Mouse (Mus musculus) stomach, embryonic 14.5 days (tissue): ENCODE data around the gene Maml3. TPM values are rescaled to one million over a fixed set of nuclear protein-coding genes. Genes with fewer than 3 reads are reported as not detected.
A peak's percentile ranks its signal among the peaks of the same experiment; 100 is the strongest.

Experiments used
- ATAC-seq: fragments of 200-750 bp; cut with Nextera tagmentation; 2 replicates; pipeline ENCODE4 v1.8.0; 2017; ENCODE audit warnings: low read depth, moderate TSS enrichment; ENCODE audit not compliant: insufficient number of reproducible peaks, insufficient read depth, low FRiP score
- H3K27ac ChIP-seq: fragments of 300-500 bp; sonication (generic); 2 replicates; pipeline ENCODE4 v1.5.1; 2014; ENCODE audit warnings: mild to moderate bottlenecking, low read length, moderate library complexity, mixed read lengths
- H3K27me3 ChIP-seq: fragments of 300-500 bp; sonication (generic); 2 replicates; pipeline ENCODE4 v1.6.1; 2014; ENCODE audit warnings: low read length, control low read depth, mixed read lengths; ENCODE audit not compliant: control insufficient read depth, insufficient read depth
- H3K36me3 ChIP-seq: fragments of 300-500 bp; sonication (generic); 2 replicates; pipeline ENCODE4 v1.6.1; 2014; ENCODE audit warnings: mild to moderate bottlenecking, control low read depth, low read length, moderate library complexity, mixed read lengths; ENCODE audit not compliant: control insufficient read depth, insufficient read depth
- H3K4me1 ChIP-seq: fragments of 300-500 bp; sonication (generic); 2 replicates; pipeline ENCODE4 v1.6.1; 2014; ENCODE audit warnings: low read length, control low read depth, mixed read lengths; ENCODE audit not compliant: control insufficient read depth, insufficient read depth
- H3K4me2 ChIP-seq: fragments of 300-500 bp; sonication (generic); replicated peaks from 2 replicates; pipeline ENCODE4 v1.6.1; 2014; ENCODE audit warnings: low read depth, low read length, control low read depth
- H3K4me3 ChIP-seq: fragments of 300-500 bp; sonication (generic); 2 replicates; pipeline ENCODE4 v1.5.1; 2014; ENCODE audit warnings: low read depth, low read length, control low read depth
- H3K9ac ChIP-seq: fragments of 300-500 bp; sonication (generic); replicated peaks from 2 replicates; pipeline ENCODE4 v1.6.1; 2014; ENCODE audit warnings: low read depth, mild to moderate bottlenecking, control low read depth, low read length, moderate library complexity, mixed read lengths
- H3K9me3 ChIP-seq: fragments of 300-500 bp; sonication (generic); 2 replicates; pipeline ENCODE4 v1.6.1; 2016; ENCODE audit warnings: low read depth, low read length, control low read depth; ENCODE audit not compliant: control insufficient read depth
- WGBS: fragments of 180-500 bp; shearing (Covaris S2); extraction: QIAGEN DNeasy Blood & Tissue Kit; methylation state at CpG from one replicate; pipeline ENCODE4 v1.1.7; 2014; 5-methylcytosine and 5-hydroxymethylcytosine counted together
- polyA plus RNA-seq: library from polyadenylated mRNA; unstranded; fragments of >200 nt; fragmentation: Nextera tagmentation; extraction: Ambion mirVana; gene quantifications from 2 replicates; pipeline ENCODE4 v1.2.1, GENCODE M21; 2014

Gene Maml3
- polyA plus RNA-seq, 1 experiment from 2014 or later = 9.3 TPM

DNA sequence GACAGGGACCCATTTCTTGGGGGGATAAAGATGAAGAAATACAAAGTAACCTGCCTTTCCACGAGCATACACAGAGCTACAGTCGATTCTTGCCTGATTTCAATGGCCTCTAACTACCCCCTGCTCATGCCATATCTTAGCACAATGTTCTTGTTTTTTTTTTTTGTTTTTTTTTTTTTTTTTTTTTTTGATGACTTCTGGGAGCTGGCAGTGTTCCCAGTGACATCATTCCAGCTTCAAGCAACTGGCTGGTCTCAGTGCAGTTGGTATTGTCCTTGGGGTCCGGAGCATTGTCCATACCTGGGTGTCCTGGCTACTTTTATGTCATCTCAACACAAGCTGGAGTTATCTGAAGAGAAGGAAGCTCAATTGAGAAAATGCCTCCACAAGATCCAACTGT, 429.9 kb downstream of the Maml3 start:
- Histone ChIP-seq H3K4me3 (no peak overlapping the region), H3K36me3 (no peaks in the 10 kb centered on the region), H3K4me2 (no peak overlapping the region), H3K27ac (no peak overlapping the region), H3K9ac (no peak overlapping the region), H3K4me1 (no peaks in the 10 kb centered on the region), H3K27me3 (no peaks in the 10 kb centered on the region), H3K9me3 (no peaks in the 10 kb centered on the region)
- no peak for ATAC-seq
- 86% methylated on average over 3 of the region's 3 CpGs for WGBS

GRCm38 (mm10) chr3:51673408-51674086, 431.3 kb downstream of the Maml3 start:
- no peaks in the 10 kb centered on the region for H3K9me3 ChIP-seq
- ATAC-seq = no peak
- no peaks in the 10 kb centered on the region for H3K27me3 ChIP-seq
- no peak overlapping the region for H3K4me3 ChIP-seq
- WGBS = 65% methylated on average over 21 of the region's 21 CpGs
- no peaks in the 10 kb centered on the region for H3K4me1 ChIP-seq
- no peaks in the 10 kb centered on the region for H3K36me3 ChIP-seq
- no peak overlapping the region for H3K27ac ChIP-seq
- H3K4me2 ChIP-seq = no peak overlapping the region
- no peak overlapping the region for H3K9ac ChIP-seq

- 50% methylated on average over 4 of the region's 4 CpGs for WGBS
- no peak for ATAC-seq
Measured at GRCm38 (mm10) chr3:51672631-51673030, 432.2 kb downstream of the Maml3 start.

GRCm38 (mm10) chr3:51671071-51671469, 433.8 kb downstream of the Maml3 start:
- 100% methylated on average over 1 of the region's 1 CpGs for WGBS
- H3K4me2 ChIP-seq = no peak overlapping the region
- H3K4me3 ChIP-seq = no peak overlapping the region
- no peak for ATAC-seq
- H3K9me3 ChIP-seq = no peaks in the 10 kb centered on the region
- no peak overlapping the region for H3K27ac ChIP-seq
- H3K9ac ChIP-seq = no peak overlapping the region
- H3K27me3 ChIP-seq = no peaks in the 10 kb centered on the region
- H3K4me1 ChIP-seq = 0 out of 2 replicates have a peak, but pooled peaks cover 3% of the 10 kb centered on the region
- no peaks in the 10 kb centered on the region for H3K36me3 ChIP-seq

More at GRCm38 (mm10) chr3:51672631-51673030, 432.2 kb downstream of the Maml3 start:
- Histone ChIP-seq H3K36me3 (no peaks in the 10 kb centered on the region), H3K4me3 (no peak overlapping the region), H3K4me2 (no peak overlapping the region), H3K27ac (no peak overlapping the region), H3K4me1 (0 out of 2 replicates have a peak, but pooled peaks cover 3% of the 10 kb centered on the region), H3K27me3 (no peaks in the 10 kb centered on the region), H3K9me3 (no peaks in the 10 kb centered on the region), H3K9ac (no peak overlapping the region)

DNA sequence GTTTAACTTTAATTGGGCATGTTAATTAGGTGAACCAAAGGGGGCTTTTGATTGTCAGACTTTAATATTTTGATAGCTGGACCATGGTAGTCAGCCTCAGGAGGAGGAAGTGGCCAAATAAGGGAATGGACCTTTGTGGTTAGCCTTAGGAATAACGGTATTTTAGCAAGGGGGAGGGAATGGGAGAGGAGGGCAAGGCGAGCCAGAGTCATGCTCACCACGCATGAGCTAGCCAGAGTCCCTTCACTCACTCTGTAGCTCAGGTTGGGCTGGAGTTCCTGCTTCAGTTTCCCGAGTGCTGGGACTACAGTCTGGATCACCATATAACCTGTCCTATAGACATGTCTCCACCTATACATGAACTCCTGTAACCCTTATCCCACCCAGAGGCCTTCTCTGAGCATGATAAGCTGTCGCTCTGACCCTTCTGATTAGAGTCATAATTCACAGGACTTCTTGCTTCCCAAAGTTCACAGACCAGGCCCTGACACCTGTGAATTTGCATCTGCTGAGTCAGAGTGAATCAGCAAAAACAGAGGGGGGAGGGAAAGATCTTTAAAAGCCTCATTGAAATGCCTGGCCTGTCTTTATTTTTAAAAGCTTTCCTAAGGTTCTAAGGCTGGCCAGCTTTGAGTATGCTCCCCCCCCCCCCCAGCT, 434.3 kb downstream of the Maml3 start:
- Histone ChIP-seq H3K4me3 (no peak overlapping the region), H3K27me3 (no peaks in the 10 kb centered on the region), H3K4me1 (0 out of 2 replicates have a peak, but pooled peaks cover 3% of the 10 kb centered on the region), H3K36me3 (no peaks in the 10 kb centered on the region), H3K9me3 (no peaks in the 10 kb centered on the region), H3K9ac (no peak overlapping the region), H3K27ac (no peak overlapping the region), H3K4me2 (no peak overlapping the region)
- 64% methylated on average over 5 of the region's 5 CpGs for WGBS
- ATAC-seq = no peak

GRCm38 (mm10) chr3:51668607-51669006, 436.3 kb downstream of the Maml3 start:
- Histone ChIP-seq H3K36me3 (no peaks in the 10 kb centered on the region), H3K4me3 (no peak overlapping the region), H3K4me1 (0 out of 2 replicates have a peak, but pooled peaks cover 3% of the 10 kb centered on the region), H3K27me3 (no peaks in the 10 kb centered on the region), H3K9me3 (no peaks in the 10 kb centered on the region), H3K4me2 (no peak overlapping the region), H3K27ac (no peak overlapping the region), H3K9ac (no peak overlapping the region)
- no peak for ATAC-seq
- WGBS = 30% methylated on average over 2 of the region's 2 CpGs

DNA sequence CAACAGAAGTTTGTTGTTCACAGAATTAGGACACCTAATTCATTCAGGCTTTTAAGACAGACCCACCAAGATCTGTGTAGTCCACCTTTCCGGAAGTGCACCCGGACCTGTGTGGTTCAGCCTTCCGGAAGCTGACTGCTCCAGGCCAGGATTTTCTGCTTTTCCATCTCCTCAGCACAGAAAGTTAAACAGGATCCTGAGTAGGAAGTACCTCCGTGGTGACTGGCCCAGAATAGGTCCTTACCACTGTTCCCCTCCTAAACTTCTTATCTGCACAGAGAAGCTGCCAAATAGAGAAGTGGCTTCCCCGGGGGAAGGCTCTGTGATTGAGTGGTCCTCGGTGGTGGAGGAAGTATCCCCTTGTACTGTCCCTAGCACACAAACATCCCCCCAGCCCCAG, 442.3 kb downstream of the Maml3 start:
- Histone ChIP-seq H3K9me3 (no peaks in the 10 kb centered on the region), H3K4me1 (0 out of 2 replicates have a peak, but pooled peaks cover 2% of the 10 kb centered on the region), H3K27me3 (no peaks in the 10 kb centered on the region), H3K27ac (no peak overlapping the region), H3K9ac (no peak overlapping the region), H3K4me3 (no peak overlapping the region), H3K4me2 (0 out of 2 replicates have a peak overlapping the region, but pooled peaks have one; percentile 12), H3K36me3 (no peaks in the 10 kb centered on the region)
- WGBS = 41% methylated on average over 6 of the region's 6 CpGs
- no peak for ATAC-seq

GRCm38 (mm10) chr3:51661880-51662550, 442.9 kb downstream of the Maml3 start:
- Histone ChIP-seq H3K27me3 (no peaks in the 10 kb centered on the region), H3K4me3 (no peak overlapping the region), H3K4me2 (peak overlapping the region; percentile 14; the same call in 1 of the 2 replicates), H3K9me3 (no peaks in the 10 kb centered on the region), H3K27ac (no peak overlapping the region; the same call in 1 of the 2 replicates), H3K4me1 (0 out of 2 replicates have a peak, but pooled peaks cover 2% of the 10 kb centered on the region), H3K9ac (no peak overlapping the region), H3K36me3 (no peaks in the 10 kb centered on the region)
- ATAC-seq = no peak
- 59% methylated on average over 11 of the region's 11 CpGs for WGBS
